Mouse (Mus musculus) neural tube, embryonic 15.5 days (tissue): Measurements from ENCODE around the gene Ppt2. TPM values are rescaled to one million over a fixed set of nuclear protein-coding genes. Genes with fewer than 3 reads are reported as not detected.

Experiments used
- ATAC-seq: fragments of 200-750 bp; cut with Nextera tagmentation; 2 replicates; pipeline ENCODE4 v1.8.0; 2017; ENCODE audit warnings: mild to moderate bottlenecking, moderate TSS enrichment, moderate library complexity; ENCODE audit not compliant: low FRiP score
- H3K27ac ChIP-seq: fragments of 300-500 bp; sonication (generic); replicated peaks from 2 replicates; pipeline ENCODE4 v1.5.1; 2015; ENCODE audit warnings: mild to moderate bottlenecking, inconsistent platforms
- H3K27me3 ChIP-seq: fragments of 300-500 bp; sonication (generic); replicated peaks from 2 replicates; pipeline ENCODE4 v1.6.1; 2015; ENCODE audit warnings: inconsistent platforms
- H3K36me3 ChIP-seq: fragments of 300-500 bp; sonication (generic); 2 replicates; pipeline ENCODE4 v1.6.1; 2015; ENCODE audit warnings: inconsistent platforms
- H3K4me1 ChIP-seq: fragments of 300-500 bp; sonication (generic); 2 replicates; pipeline ENCODE4 v1.6.1; 2015; ENCODE audit warnings: inconsistent platforms
- H3K4me2 ChIP-seq: fragments of 300-500 bp; sonication (generic); 2 replicates; pipeline ENCODE4 v1.6.1; 2015; ENCODE audit warnings: inconsistent platforms, mild to moderate bottlenecking, moderate library complexity
- H3K4me3 ChIP-seq: fragments of 300-500 bp; sonication (generic); replicated peaks from 2 replicates; pipeline ENCODE4 v1.5.1; 2015; ENCODE audit warnings: mild to moderate bottlenecking, inconsistent platforms
- H3K9ac ChIP-seq: fragments of 300-500 bp; sonication (generic); replicated peaks from 2 replicates; pipeline ENCODE4 v1.6.1; 2015; ENCODE audit warnings: mild to moderate bottlenecking, inconsistent platforms
- H3K9me3 ChIP-seq: fragments of 300-500 bp; sonication (generic); replicated peaks from 2 replicates; pipeline ENCODE4 v1.6.1; 2016; ENCODE audit warnings: inconsistent platforms
- WGBS: fragments of 180-500 bp; shearing (Covaris S2); methylation state at CpG from one replicate; pipeline ENCODE4 v1.1.7; 2015; ENCODE audit warnings: mixed read lengths; 5-methylcytosine and 5-hydroxymethylcytosine counted together
- polyA plus RNA-seq: library from polyadenylated mRNA; unstranded; fragments of >200 nt; fragmentation: Nextera tagmentation; extraction: Ambion mirVana; gene quantifications from 2 replicates; pipeline ENCODE4 v1.2.1, GENCODE M21; 2015

Ppt2 gene
- polyA plus RNA-seq, 1 experiment from 2014 or later: 20.1 TPM

- H3K27ac ChIP-seq: no peak overlapping the region
- H3K9me3 ChIP-seq: no peaks in the 10 kb centered on the region
- peaks cover 54% of the 10 kb centered on the region for H3K4me1 ChIP-seq
- no peaks in the 10 kb centered on the region for H3K36me3 ChIP-seq
- H3K4me2 ChIP-seq: peak overlapping the region; percentile 90
- ATAC-seq: no peak
- H3K4me3 ChIP-seq: peak overlapping the region; percentile 78
- peaks cover 20% of the 10 kb centered on the region for H3K27me3 ChIP-seq
- peak overlapping the region; percentile 18 for H3K9ac ChIP-seq
- 3% methylated on average over 12 of the region's 12 CpGs for WGBS
These were observed 3.3 kb upstream of the Ppt2 start for GRCm38 (mm10) chr17:34631647-34632046.

- WGBS: 2% methylated on average over 45 of the region's 48 CpGs
- Histone ChIP-seq H3K4me2 (peak overlapping the region; percentile 90), H3K36me3 (no peaks in the 10 kb centered on the region), H3K9me3 (no peaks in the 10 kb centered on the region), H3K4me1 (peaks cover 62% of the 10 kb centered on the region), H3K4me3 (peak overlapping the region; percentile 78), H3K27ac (no peak overlapping the region), H3K9ac (peak overlapping the region; percentile 42), H3K27me3 (peaks cover 19% of the 10 kb centered on the region)
- ATAC-seq: no peak
These were observed 2.5 kb upstream of the Ppt2 start for GRCm38 (mm10) chr17:34630761-34631301.

GRCm38 (mm10) chr17:34629796-34630603, 1.7 kb upstream of the Ppt2 start:
- whole genome bisulfite sequencing: 15% methylated on average over 12 of the region's 12 CpGs
- Histone ChIP-seq H3K9ac (peak overlapping the region; percentile 44), H3K27ac (0 out of 2 replicates have a peak overlapping the region, but pooled peaks have one; percentile 93), H3K4me3 (peak overlapping the region; percentile 78), H3K36me3 (no peaks in the 10 kb centered on the region), H3K27me3 (peaks cover 14% of the 10 kb centered on the region), H3K4me2 (peak overlapping the region; percentile 90), H3K9me3 (no peaks in the 10 kb centered on the region), H3K4me1 (peaks cover 69% of the 10 kb centered on the region)
- no peak for ATAC-seq

- peak; percentile 32 for ATAC-seq
- H3K27ac ChIP-seq: peak within 1 kb of the TSS; percentile 93
- H3K9me3 ChIP-seq: no peaks in the 10 kb centered on the region
- peak within 1 kb of the TSS; percentile 78 for H3K4me3 ChIP-seq
- no peaks in the 10 kb centered on the region for H3K36me3 ChIP-seq
- peak within 1 kb of the TSS; percentile 70 for H3K9ac ChIP-seq
- H3K4me2 ChIP-seq: peak within 1 kb of the TSS; percentile 90
- WGBS: under 1% methylated on average over 16 of the region's 16 CpGs
- peaks cover 14% of the 10 kb centered on the region for H3K27me3 ChIP-seq
- peaks cover 69% of the 10 kb centered on the region for H3K4me1 ChIP-seq
These were observed 976 bp upstream of the Ppt2 start, which contains the start of gene Prrt1 for GRCm38 (mm10) chr17:34629221-34629751. TSS of gene Prrt1 (plus strand) at chr17:34629533.

GRCm38 (mm10) chr17:34628644-34628967, 296 bp upstream of the Ppt2 start:
- 20% methylated on average over 5 of the region's 5 CpGs for WGBS
- Histone ChIP-seq H3K4me2 (peak overlapping the region; percentile 90), H3K4me3 (peak overlapping the region; percentile 78), H3K36me3 (peaks cover 4% of the 10 kb centered on the region; the same call in 1 of the 2 replicates), H3K4me1 (peaks cover 69% of the 10 kb centered on the region), H3K27me3 (peaks cover 13% of the 10 kb centered on the region), H3K27ac (peak overlapping the region; percentile 93), H3K9me3 (no peaks in the 10 kb centered on the region), H3K9ac (peak overlapping the region; percentile 44; the same call in 1 of the 2 replicates)
- no peak for ATAC-seq

- Histone ChIP-seq H3K27ac (peak overlapping the region; percentile 93), H3K27me3 (peaks cover 10% of the 10 kb centered on the region; the same call in 1 of the 2 replicates), H3K36me3 (peaks cover 17% of the 10 kb centered on the region), H3K9ac (peak overlapping the region; percentile 70), H3K4me1 (peaks cover 63% of the 10 kb centered on the region), H3K9me3 (no peaks in the 10 kb centered on the region), H3K4me2 (peak overlapping the region; percentile 90), H3K4me3 (peak overlapping the region; percentile 78)
- peak; percentile 77 for ATAC-seq
- WGBS: under 1% methylated on average over 43 of the region's 45 CpGs
These were observed 992 bp downstream of the Ppt2 start for GRCm38 (mm10) chr17:34627093-34627942.

GRCm38 (mm10) chr17:34626773-34627092, 1.6 kb downstream of the Ppt2 start:
- Histone ChIP-seq H3K4me3 (peak overlapping the region; percentile 78), H3K4me1 (peaks cover 57% of the 10 kb centered on the region), H3K9me3 (no peaks in the 10 kb centered on the region), H3K36me3 (peaks cover 21% of the 10 kb centered on the region), H3K27ac (peak overlapping the region; percentile 93), H3K4me2 (peak overlapping the region; percentile 90), H3K9ac (peak overlapping the region; percentile 70), H3K27me3 (peaks cover 10% of the 10 kb centered on the region; the same call in 1 of the 2 replicates)
- 0% methylated on average over 18 of the region's 18 CpGs for WGBS
- ATAC-seq: peak; percentile 46

GRCm38 (mm10) chr17:34626062-34626772, 2.1 kb downstream of the Ppt2 start:
- H3K4me1 ChIP-seq: peaks cover 52% of the 10 kb centered on the region
- peak overlapping the region; percentile 93 for H3K27ac ChIP-seq
- WGBS: 53% methylated on average over 16 of the region's 16 CpGs
- no peak for ATAC-seq
- peak overlapping the region; percentile 78 for H3K4me3 ChIP-seq
- H3K27me3 ChIP-seq: peaks cover 5% of the 10 kb centered on the region; the same call in 1 of the 2 replicates
- H3K4me2 ChIP-seq: peak overlapping the region; percentile 90
- peak overlapping the region; percentile 70 for H3K9ac ChIP-seq
- H3K9me3 ChIP-seq: no peaks in the 10 kb centered on the region
- H3K36me3 ChIP-seq: peaks cover 21% of the 10 kb centered on the region

- peaks cover 27% of the 10 kb centered on the region for H3K36me3 ChIP-seq
- H3K27ac ChIP-seq: no peak overlapping the region
- no peak for ATAC-seq
- H3K9ac ChIP-seq: no peak overlapping the region
- no peaks in the 10 kb centered on the region for H3K9me3 ChIP-seq
- no peak overlapping the region for H3K4me2 ChIP-seq
- H3K4me1 ChIP-seq: peaks cover 40% of the 10 kb centered on the region
- WGBS: 95% methylated on average over 3 of the region's 3 CpGs
- H3K27me3 ChIP-seq: no peaks in the 10 kb centered on the region; the same call in 1 of the 2 replicates
- no peak overlapping the region for H3K4me3 ChIP-seq
These were observed 3.3 kb downstream of the Ppt2 start for GRCm38 (mm10) chr17:34624981-34625380.

GRCm38 (mm10) chr17:34623161-34623560, 5.1 kb downstream of the Ppt2 start:
- 87% methylated on average over 9 of the region's 9 CpGs for WGBS
- no peak overlapping the region for H3K9ac ChIP-seq
- no peak overlapping the region for H3K27ac ChIP-seq
- H3K36me3 ChIP-seq: peaks cover 33% of the 10 kb centered on the region
- ATAC-seq: no peak
- H3K4me1 ChIP-seq: peaks cover 22% of the 10 kb centered on the region
- H3K4me3 ChIP-seq: no peak overlapping the region
- H3K4me2 ChIP-seq: no peak overlapping the region
- no peaks in the 10 kb centered on the region for H3K9me3 ChIP-seq
- H3K27me3 ChIP-seq: no peaks in the 10 kb centered on the region

- Histone ChIP-seq H3K9me3 (no peaks in the 10 kb centered on the region), H3K4me3 (no peak overlapping the region), H3K4me2 (no peak overlapping the region), H3K9ac (no peak overlapping the region), H3K4me1 (peaks cover 9% of the 10 kb centered on the region), H3K27me3 (no peaks in the 10 kb centered on the region), H3K36me3 (peaks cover 48% of the 10 kb centered on the region), H3K27ac (no peak overlapping the region)
- 74% methylated on average over 8 of the region's 8 CpGs for WGBS
- no peak for ATAC-seq
These were observed 7.3 kb downstream of the Ppt2 start for GRCm38 (mm10) chr17:34621006-34621405.
